Mouse (Mus musculus) megakaryocyte progenitor cell, adult 5-6 weeks (primary cell): ENCODE data around the gene D17H6S53E. TPM values are rescaled to one million over a fixed set of nuclear protein-coding genes. Genes with fewer than 3 reads are reported as not detected.
A peak's percentile ranks its signal among the peaks of the same experiment; 100 is the strongest.
"Not testable (repeated sequence)": the region's sequence is repeated elsewhere in the genome, so short reads cannot be mapped to it uniquely, and the experiment has no call there.

Experiments used
- ATAC-seq: replicated peaks from 2 replicates; pipeline ENCODE4 v1.8.0; 2016; ENCODE audit warnings: mild to moderate bottlenecking, moderate TSS enrichment, inconsistent platforms; ENCODE audit not compliant: poor library complexity
- total RNA-seq, 2 experiments: library from RNA; stranded (forward) in 1 of 2; stranded (reverse) in 1 of 2; fragments of 157-497, 149-512 nt in 1 of 2; fragments of 200-1000 nt in 1 of 2; gene quantifications; 2 replicates each; pipeline versions ENCODE4 v1.2.3 to v1.2.4; 2015 to 2017

The D17H6S53E gene
- total RNA-seq, 2 experiments from 2014 or later: 3.6 to 7.7 TPM

GRCm38 (mm10) chr17:35100196-35100765, 25.9 kb upstream of the D17H6S53E start:
- no peak for ATAC-seq

GRCm38 (mm10) chr17:35101161-35101560, 25.0 kb upstream of the D17H6S53E start:
- ATAC-seq: no peak

GRCm38 (mm10) chr17:35102299-35102698, 23.9 kb upstream of the D17H6S53E start:
- no peak for ATAC-seq

- ATAC-seq: peak; percentile 21
Observed at GRCm38 (mm10) chr17:35103221-35103690, 22.9 kb upstream of the D17H6S53E start.

GRCm38 (mm10) chr17:35104079-35104478, 22.1 kb upstream of the D17H6S53E start:
- no peak for ATAC-seq

GRCm38 (mm10) chr17:35104754-35105153, 21.4 kb upstream of the D17H6S53E start:
- ATAC-seq: peak; percentile 84

GRCm38 (mm10) chr17:35105740-35106389, 20.3 kb upstream of the D17H6S53E start:
- peak; percentile 51 for ATAC-seq

- ATAC-seq: no peak
Observed at GRCm38 (mm10) chr17:35106522-35106921, 19.7 kb upstream of the D17H6S53E start.

- no peak for ATAC-seq
Observed at GRCm38 (mm10) chr17:35108097-35108496, 18.1 kb upstream of the D17H6S53E start, which contains the start of gene Ly6g5c. Gene Ly6g5c, plus strand, starts transcription at chr17:35108279.

GRCm38 (mm10) chr17:35111774-35112173, 14.4 kb upstream of the D17H6S53E start:
- ATAC-seq: no peak

GRCm38 (mm10) chr17:35115046-35116019, 10.8 kb upstream of the D17H6S53E start, which contains the start of gene Ly6g5b:
Gene Ly6g5b, minus strand, starts transcription at chr17:35115428.
- peak; percentile 73 for ATAC-seq

- ATAC-seq: no peak
Observed at GRCm38 (mm10) chr17:35120745-35121142, 5.4 kb upstream of the D17H6S53E start.

- peak; percentile 89 for ATAC-seq
Observed at GRCm38 (mm10) chr17:35121143-35121799, 4.9 kb upstream of the D17H6S53E start, which contains the start of gene Gpank1. Gene Gpank1, plus strand, starts transcription at chr17:35121455.

- peak; percentile 13 for ATAC-seq
Observed at GRCm38 (mm10) chr17:35121871-35122303, 4.3 kb upstream of the D17H6S53E start, which contains the start of gene Csnk2b. Gene Csnk2b, minus strand, starts transcription at chr17:35122053.

- ATAC-seq: not testable (repeated sequence)
Observed at GRCm38 (mm10) chr17:35123287-35123686, 2.9 kb upstream of the D17H6S53E start.

GRCm38 (mm10) chr17:35124261-35124896, 1.8 kb upstream of the D17H6S53E start:
- ATAC-seq: not testable (repeated sequence)

GRCm38 (mm10) chr17:35125081-35125480, 1.1 kb upstream of the D17H6S53E start:
- no peak for ATAC-seq

GRCm38 (mm10) chr17:35125578-35125977, 595 bp upstream of the D17H6S53E start:
- no peak for ATAC-seq

GRCm38 (mm10) chr17:35127017-35127416, 844 bp downstream of the D17H6S53E start:
- no peak; the same call in 1 of the 2 replicates for ATAC-seq

- ATAC-seq: no peak
Observed at GRCm38 (mm10) chr17:35128996-35129395, 2.8 kb downstream of the D17H6S53E start.
